Comparison of ENCODE assay signal across 11 mouse cellular contexts in the genomic region with DNA sequence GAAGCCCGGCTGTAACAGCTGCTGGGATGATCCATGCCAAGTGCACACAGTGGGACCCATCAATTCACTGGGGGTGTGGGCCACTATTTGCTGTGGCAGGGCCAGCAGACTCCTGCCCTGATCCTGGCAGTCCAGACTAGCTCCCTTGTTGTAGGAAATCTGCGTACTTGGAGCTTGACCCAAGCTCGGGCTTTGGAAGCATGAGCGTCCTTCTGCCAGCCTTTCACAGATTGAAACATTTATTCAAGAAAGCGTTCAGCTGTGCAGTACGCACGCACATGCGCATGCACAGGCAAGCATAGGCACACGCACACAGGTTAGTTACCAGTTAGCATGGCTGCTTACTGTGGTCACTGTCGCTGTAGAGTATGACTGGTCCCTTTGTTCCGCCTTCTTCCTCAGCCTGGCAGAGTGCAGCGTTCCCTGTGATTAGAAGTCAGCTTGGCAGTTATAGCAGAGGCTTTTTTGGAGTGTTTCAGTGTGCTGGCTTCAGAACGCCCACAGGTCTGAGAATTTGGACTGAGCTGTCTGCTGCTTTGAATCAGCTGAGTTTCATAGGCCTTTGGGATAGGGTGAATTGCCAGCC. TPM values are rescaled to one million over a fixed set of nuclear protein-coding genes. Genes with fewer than 3 reads are reported as not detected.
DNase-seq lines count a peak whose midpoint lies in the region; ATAC-seq lines count a peak whose summit lies in the region.
"Had no signal": no experiment of that assay in that cellular context is flagged by ENCODE, and none has a peak within 500 bp of the region (broad histone marks: within the 10 kb centered on the region; RNA-seq: fewer than 3 reads in every experiment).

No protein-coding gene starts in this region.

- H3K36me3 ChIP-seq in hindbrain, embryonic 13.5 days: peaks cover 33% of the 10 kb centered on the region
- peaks cover 42% of the 10 kb centered on the region for H3K36me3 ChIP-seq in hindbrain, embryonic 10.5 days
- H3K36me3 ChIP-seq in embryonic facial prominence, embryonic 15.5 days: no peaks in the 10 kb centered on the region

- H3K4me2 ChIP-seq in hindbrain, embryonic 13.5 days: no peak overlapping the region
- 0 out of 2 replicates have a peak overlapping the region, but pooled peaks have one; percentile 4 for H3K4me2 ChIP-seq in embryonic facial prominence, embryonic 15.5 days (replicated peaks)
- H3K4me2 ChIP-seq: midbrain, embryonic 12.5 days had no signal

- H3K27ac ChIP-seq in hindbrain, embryonic 13.5 days: peak overlapping the region; percentile 65
- H3K27ac ChIP-seq in hindbrain, embryonic 10.5 days: no peak overlapping the region
- H3K27ac ChIP-seq in embryonic facial prominence, embryonic 15.5 days (replicated peaks): peak overlapping the region; percentile 65
- H3K27ac ChIP-seq: midbrain, embryonic 12.5 days had no signal

- H3K9ac ChIP-seq in hindbrain, embryonic 13.5 days: no peak overlapping the region
- H3K9ac ChIP-seq in embryonic facial prominence, embryonic 15.5 days: no peak overlapping the region
- H3K9ac ChIP-seq: midbrain, embryonic 12.5 days had no signal

- no peak for DNase-seq in hindbrain, embryonic 10.5 days (ENCODE audit: low spot score)
- peak; percentile 54 to 58 for DNase-seq in layer of hippocampus, postnatal 10 days (ENCODE audit: low spot score in 2 of 2)
- DNase-seq in right cerebral cortex, postnatal 10 days (ENCODE audit: low spot score in 2 of 2): peak; percentile 74 to 85
- no peak for DNase-seq in ovary, postnatal 14 days (ENCODE audit: low spot score)
- no peak for DNase-seq in retina, embryonic 14.5 days (ENCODE audit: low spot score)

- WGBS in hindbrain, embryonic 13.5 days: 68% methylated on average over 13 of the region's 13 CpGs
- WGBS in hindbrain, embryonic 10.5 days: 87% methylated on average over 13 of the region's 13 CpGs
- 58% methylated on average over 13 of the region's 13 CpGs for WGBS in embryonic facial prominence, embryonic 15.5 days

- peaks cover 34% of the 10 kb centered on the region for H3K27me3 ChIP-seq in hindbrain, embryonic 13.5 days
- H3K27me3 ChIP-seq in hindbrain, embryonic 10.5 days (ENCODE audit: insufficient read depth, poor library complexity, severe bottlenecking): peaks cover 15% of the 10 kb centered on the region; the same call in 1 of the 2 replicates
- H3K27me3 ChIP-seq in embryonic facial prominence, embryonic 15.5 days: no peaks in the 10 kb centered on the region
- H3K27me3 ChIP-seq: Patski had no signal

- H3K4me1 ChIP-seq in hindbrain, embryonic 13.5 days (replicated peaks): peaks cover 26% of the 10 kb centered on the region
- H3K4me1 ChIP-seq in hindbrain, embryonic 10.5 days (replicated peaks): peaks cover 41% of the 10 kb centered on the region
- H3K4me1 ChIP-seq in embryonic facial prominence, embryonic 15.5 days: peaks cover 28% of the 10 kb centered on the region

- ATAC-seq in hindbrain, embryonic 13.5 days (ENCODE audit: low FRiP score): 0 out of 2 replicates have a peak, but pooled peaks have one; percentile 30
- no peak for ATAC-seq in embryonic facial prominence, embryonic 15.5 days (ENCODE audit: insufficient number of reproducible peaks, low FRiP score, low TSS enrichment, low read depth)
- no peak for ATAC-seq in erythroblast, adult 5-6 weeks (replicated peaks; ENCODE audit: low FRiP score, poor library complexity, severe bottlenecking)
- ATAC-seq: Patski had no signal

- H3K4me3 ChIP-seq in hindbrain, embryonic 13.5 days: no peak overlapping the region
- H3K4me3 ChIP-seq in hindbrain, embryonic 10.5 days: no peak overlapping the region
- H3K4me3 ChIP-seq in embryonic facial prominence, embryonic 15.5 days (replicated peaks): no peak overlapping the region
- H3K4me3 ChIP-seq: midbrain, embryonic 12.5 days had no signal

- no peaks in the 10 kb centered on the region for H3K9me3 ChIP-seq in hindbrain, embryonic 13.5 days
- no peaks in the 10 kb centered on the region for H3K9me3 ChIP-seq in hindbrain, embryonic 10.5 days
- H3K9me3 ChIP-seq in embryonic facial prominence, embryonic 15.5 days (replicated peaks): no peaks in the 10 kb centered on the region
- H3K9me3 ChIP-seq: midbrain, embryonic 12.5 days had no signal

RNA-seq across cellular contexts. Expression of gene Gpr153, which starts 47.0 kb away (rescaled TPM):
- polyA plus RNA-seq in hindbrain, embryonic 13.5 days (2015; fragmentation: Nextera tagmentation; extraction: Ambion mirVana): 9.0 and 9.3 TPM in 2 replicates
- polyA plus RNA-seq in hindbrain, embryonic 10.5 days (2016; fragmentation: Nextera tagmentation; extraction: Ambion mirVana): 7.0 and 7.9 TPM in 2 replicates
- 29.0 and 35.7 TPM in 2 replicates for polyA plus RNA-seq in embryonic facial prominence, embryonic 15.5 days (2015; fragmentation: Nextera tagmentation; extraction: Ambion mirVana)
- 10 to 100 TPM; 21.4 to 23.1 TPM for total RNA-seq in layer of hippocampus, postnatal 10 days (2021)
- not detected in 2 replicates for total RNA-seq in erythroblast, adult 5-6 weeks (2015; ENCODE audit: low replicate concordance)
- total RNA-seq in erythroblast, adult 5-6 weeks (2017; ENCODE audit: low replicate concordance): 0.28 TPM in 1 of 2 replicates, not detected in the other
- total RNA-seq: hematopoietic stem cell, adult 5-6 weeks had no signal

RNA-seq across cellular contexts. Expression of gene Acot7, which starts 49.1 kb away (rescaled TPM):
- 269 and 299 TPM in 2 replicates for polyA plus RNA-seq in hindbrain, embryonic 13.5 days (2015; fragmentation: Nextera tagmentation; extraction: Ambion mirVana)
- 90.0 and 118 TPM in 2 replicates for polyA plus RNA-seq in hindbrain, embryonic 10.5 days (2016; fragmentation: Nextera tagmentation; extraction: Ambion mirVana)
- 65.5 and 77.0 TPM in 2 replicates for polyA plus RNA-seq in embryonic facial prominence, embryonic 15.5 days (2015; fragmentation: Nextera tagmentation; extraction: Ambion mirVana)
- 100 to 1,000 TPM; 426 to 431 TPM for total RNA-seq in layer of hippocampus, postnatal 10 days (2021)
- 15.3 and 19.4 TPM in 2 replicates for total RNA-seq in erythroblast, adult 5-6 weeks (2015; ENCODE audit: low replicate concordance)
- total RNA-seq in erythroblast, adult 5-6 weeks (2017; ENCODE audit: low replicate concordance): 5.2 and 9.7 TPM in 2 replicates

Comparison
In these comparisons a context has a peak if more than half of its experiments do, and no peak if none do; other contexts are left out.
1. DNase-seq: peak in layer of hippocampus, postnatal 10 days (2 of 2) and right cerebral cortex, postnatal 10 days (2 of 2); none in hindbrain, embryonic 10.5 days (single experiment), ovary, postnatal 14 days (single experiment) and retina, embryonic 14.5 days (single experiment).